17 mouse cellular contexts compared by ENCODE assay signal in genomic region chr4:66175887-66176533, GRCm38 (mm10).
DNase-seq lines count a peak whose midpoint lies in the region; ATAC-seq and TF ChIP-seq lines count a peak whose summit lies in the region.
"Had no signal": no experiment of that assay in that cellular context is flagged by ENCODE, and none has a peak within 500 bp of the region (broad histone marks: within the 10 kb centered on the region; RNA-seq: fewer than 3 reads in every experiment).

No protein-coding gene starts in this region.

- no peak overlapping the region for H3K4me3 ChIP-seq in hindbrain, embryonic 11.5 days (ENCODE audit: low read depth, low read length)
- H3K4me3 ChIP-seq in midbrain, embryonic 13.5 days (replicated peaks): no peak overlapping the region
- H3K4me3 ChIP-seq: heart, embryonic 13.5 days had no signal

- H3K27ac ChIP-seq in hindbrain, embryonic 11.5 days (ENCODE audit: low read depth, low read length): peak overlapping the region; percentile 42; the same call in 1 of the 2 replicates
- H3K27ac ChIP-seq in midbrain, embryonic 13.5 days: 0 out of 2 replicates have a peak overlapping the region, but pooled peaks have one; percentile 36
- H3K27ac ChIP-seq: heart, embryonic 13.5 days; kidney, postnatal 0 days had no signal

- no peaks in the 10 kb centered on the region for H3K9me3 ChIP-seq in hindbrain, embryonic 11.5 days (ENCODE audit: control insufficient read depth, low read length)
- no peaks in the 10 kb centered on the region for H3K9me3 ChIP-seq in midbrain, embryonic 13.5 days
- H3K9me3 ChIP-seq: heart, embryonic 13.5 days had no signal

- H3K9ac ChIP-seq in hindbrain, embryonic 11.5 days (ENCODE audit: low read depth, low read length): no peak overlapping the region
- no peak overlapping the region for H3K9ac ChIP-seq in midbrain, embryonic 13.5 days (replicated peaks)
- H3K9ac ChIP-seq: heart, embryonic 13.5 days had no signal

- H3K27me3 ChIP-seq in hindbrain, embryonic 11.5 days (ENCODE audit: control insufficient read depth, insufficient read depth, low read length): no peaks in the 10 kb centered on the region
- no peaks in the 10 kb centered on the region for H3K27me3 ChIP-seq in midbrain, embryonic 13.5 days
- H3K27me3 ChIP-seq: CH12.LX had no signal

- peak; percentile 88 for ATAC-seq in hindbrain, embryonic 11.5 days (ENCODE audit: low FRiP score)
- peak; percentile 82 for ATAC-seq in midbrain, embryonic 13.5 days
- ATAC-seq: activated CD4-positive, CD25-positive, alpha-beta regulatory T cell, adult 4 months; lung, postnatal 0 days had no signal

- no peaks in the 10 kb centered on the region for H3K4me1 ChIP-seq in hindbrain, embryonic 11.5 days (replicated peaks; ENCODE audit: control insufficient read depth, insufficient read depth, low read length)
- peaks cover 12% of the 10 kb centered on the region for H3K4me1 ChIP-seq in midbrain, embryonic 13.5 days (replicated peaks)

- no peak for TF ChIP-seq CTCF in brain, embryonic 14.5 days (IDR thresholded peaks at IDR 0.05; ENCODE audit: borderline replicate concordance, extremely low read depth, insufficient read depth, insufficient read length)

- 54% methylated on average over 14 of the region's 14 CpGs for WGBS in hindbrain, embryonic 11.5 days
- WGBS in midbrain, embryonic 13.5 days: 59% methylated on average over 14 of the region's 14 CpGs

- no peaks in the 10 kb centered on the region for H3K36me3 ChIP-seq in hindbrain, embryonic 11.5 days (ENCODE audit: control insufficient read depth, insufficient read depth, low read length)
- no peaks in the 10 kb centered on the region for H3K36me3 ChIP-seq in midbrain, embryonic 13.5 days
- H3K36me3 ChIP-seq: heart, embryonic 13.5 days had no signal

- no peak overlapping the region for H3K4me2 ChIP-seq in hindbrain, embryonic 11.5 days (replicated peaks; ENCODE audit: low read depth, low read length)
- no peak overlapping the region for H3K4me2 ChIP-seq in midbrain, embryonic 13.5 days (replicated peaks)
- H3K4me2 ChIP-seq: heart, embryonic 13.5 days; liver, embryonic 11.5 days had no signal

- DNase-seq in brain, adult 2 months (ENCODE audit: low read depth, low spot score): peak; percentile 31
- DNase-seq in brain, embryonic 14.5 days (ENCODE audit: low read depth): peak; percentile 47
- DNase-seq in hindbrain, embryonic 11.5 days (ENCODE audit: low spot score): peak; percentile 52
- DNase-seq in lung, adult 18-20 months: no peak
- DNase-seq in thymus, postnatal 10 days (ENCODE audit: low spot score in 2 of 2): no peak
- no peak for DNase-seq in yolk sac, embryonic 10.5 days (ENCODE audit: low spot score)
- DNase-seq: cerebellum, adult 11-12 months; gastrocnemius, postnatal 25 days; right cerebral cortex, postnatal 4 days; thymus, postnatal 25 days had no signal

- TF ChIP-seq POLR2A in brain, embryonic 14.5 days (IDR thresholded peaks at IDR 0.05; ENCODE audit: borderline replicate concordance, extremely low read depth, insufficient read depth, insufficient read length, poor library complexity, severe bottlenecking): no peak

Comparison
In these comparisons a context has a peak if more than half of its experiments do, and no peak if none do; other contexts are left out.
1. DNase-seq: peak in brain, adult 2 months (single experiment), brain, embryonic 14.5 days (single experiment) and hindbrain, embryonic 11.5 days (single experiment); none in lung, adult 18-20 months (0 of 2), thymus, postnatal 10 days (0 of 2) and yolk sac, embryonic 10.5 days (single experiment).